In genomic region chr10:8878381-8878780, GRCm38 (mm10) we compare ENCODE assay signal across 16 mouse cellular contexts. TPM values are rescaled to one million over a fixed set of nuclear protein-coding genes. Genes with fewer than 3 reads are reported as not detected.
A peak's percentile ranks its signal among the peaks of the same experiment; 100 is the strongest.
DNase-seq lines count a peak whose midpoint lies in the region; ATAC-seq lines count a peak whose summit lies in the region.
"Had no signal": no experiment of that assay in that cellular context is flagged by ENCODE, and none has a peak within 500 bp of the region (broad histone marks: within the 10 kb centered on the region; RNA-seq: fewer than 3 reads in every experiment).

No protein-coding gene starts in this region.

- H3K27ac ChIP-seq in heart, embryonic 10.5 days: peak overlapping the region; percentile 42; the same call in 1 of the 2 replicates
- no peak overlapping the region for H3K27ac ChIP-seq in lung, embryonic 15.5 days
- no peak overlapping the region for H3K27ac ChIP-seq in intestine, embryonic 15.5 days
- H3K27ac ChIP-seq: embryonic facial prominence, embryonic 13.5 days; heart, adult 2 months; kidney, postnatal 0 days; midbrain, embryonic 15.5 days had no signal

- H3K9ac ChIP-seq in lung, embryonic 15.5 days: no peak overlapping the region
- no peak overlapping the region for H3K9ac ChIP-seq in intestine, embryonic 15.5 days
- H3K9ac ChIP-seq: embryonic facial prominence, embryonic 13.5 days; midbrain, embryonic 15.5 days had no signal

- H3K4me2 ChIP-seq in lung, embryonic 15.5 days: peak overlapping the region; percentile 33; the same call in 1 of the 2 replicates
- H3K4me2 ChIP-seq in intestine, embryonic 15.5 days (replicated peaks): peak overlapping the region; percentile 34; the same call in 1 of the 2 replicates
- H3K4me2 ChIP-seq: embryonic facial prominence, embryonic 13.5 days; midbrain, embryonic 15.5 days had no signal

- no peak for ATAC-seq in lung, embryonic 15.5 days (ENCODE audit: borderline replicate concordance, extremely low read depth, low FRiP score, low TSS enrichment)
- ATAC-seq in intestine, embryonic 15.5 days: peak; percentile 21; the same call in 1 of the 2 replicates
- ATAC-seq in megakaryocyte progenitor cell, adult 5-6 weeks (replicated peaks; ENCODE audit: poor library complexity): peak; percentile 30; the same call in 1 of the 2 replicates
- ATAC-seq: hindbrain, embryonic 16.5 days; midbrain, embryonic 15.5 days had no signal

- 0 out of 2 replicates have a peak, but pooled peaks cover 3% of the 10 kb centered on the region for H3K36me3 ChIP-seq in heart, embryonic 10.5 days
- H3K36me3 ChIP-seq in lung, embryonic 15.5 days: no peaks in the 10 kb centered on the region
- H3K36me3 ChIP-seq in intestine, embryonic 15.5 days: no peaks in the 10 kb centered on the region
- H3K36me3 ChIP-seq: embryonic facial prominence, embryonic 13.5 days; midbrain, embryonic 15.5 days had no signal

- H3K4me3 ChIP-seq in heart, embryonic 10.5 days: peak overlapping the region; percentile 38
- H3K4me3 ChIP-seq in lung, embryonic 15.5 days: peak overlapping the region; percentile 16; the same call in 1 of the 2 replicates
- H3K4me3 ChIP-seq in intestine, embryonic 15.5 days (replicated peaks): no peak overlapping the region
- H3K4me3 ChIP-seq: embryonic facial prominence, embryonic 13.5 days; heart, adult 2 months; midbrain, embryonic 15.5 days had no signal

- H3K27me3 ChIP-seq in heart, embryonic 10.5 days (ENCODE audit: insufficient read depth, poor library complexity, severe bottlenecking): no peaks in the 10 kb centered on the region
- H3K27me3 ChIP-seq in lung, embryonic 15.5 days: no peaks in the 10 kb centered on the region
- no peaks in the 10 kb centered on the region for H3K27me3 ChIP-seq in intestine, embryonic 15.5 days (replicated peaks)
- H3K27me3 ChIP-seq: embryonic facial prominence, embryonic 13.5 days; midbrain, embryonic 15.5 days had no signal

- no peak for DNase-seq in heart, embryonic 10.5 days (ENCODE audit: low spot score)
- no peak for DNase-seq in heart, adult 18-20 months
- no peak for DNase-seq in lung, postnatal 25 days (ENCODE audit: low spot score)
- no peak for DNase-seq in ovary, postnatal 36 days (ENCODE audit: low spot score)
- no peak for DNase-seq in kidney, adult 11 months
- DNase-seq: adrenal gland, postnatal 25 days; cerebellum, postnatal 25 days; heart, adult 2 months; layer of hippocampus, adult 9-11 months had no signal

- no peaks in the 10 kb centered on the region for H3K9me3 ChIP-seq in heart, embryonic 10.5 days
- 0 out of 2 replicates have a peak, but pooled peaks cover 3% of the 10 kb centered on the region for H3K9me3 ChIP-seq in lung, embryonic 15.5 days
- H3K9me3 ChIP-seq in intestine, embryonic 15.5 days: no peaks in the 10 kb centered on the region
- H3K9me3 ChIP-seq: embryonic facial prominence, embryonic 13.5 days; midbrain, embryonic 15.5 days had no signal

- peaks cover 30% of the 10 kb centered on the region for H3K4me1 ChIP-seq in heart, embryonic 10.5 days
- peaks cover 29% of the 10 kb centered on the region for H3K4me1 ChIP-seq in lung, embryonic 15.5 days
- 0 out of 2 replicates have a peak, but pooled peaks cover 8% of the 10 kb centered on the region for H3K4me1 ChIP-seq in intestine, embryonic 15.5 days (replicated peaks)
- H3K4me1 ChIP-seq: midbrain, embryonic 15.5 days had no signal

- WGBS in heart, embryonic 10.5 days: 62% methylated on average over 13 of the region's 13 CpGs
- 58% methylated on average over 13 of the region's 13 CpGs for WGBS in lung, embryonic 15.5 days
- 71% methylated on average over 13 of the region's 13 CpGs for WGBS in intestine, embryonic 15.5 days

RNA-seq across cellular contexts. Expression of gene Sash1, which starts 7.5 kb away (rescaled TPM):
- polyA plus RNA-seq in heart, embryonic 10.5 days (2016; fragmentation: Nextera tagmentation; extraction: Ambion mirVana): 2.5 and 2.7 TPM in 2 replicates
- 10 to 100 TPM; 29.7 to 31.8 TPM for total RNA-seq in heart, adult 18-20 months (2021)
- polyA plus RNA-seq in lung, embryonic 15.5 days (2015; fragmentation: Nextera tagmentation; extraction: Ambion mirVana): 4.8 and 6.1 TPM in 2 replicates
- polyA plus RNA-seq in intestine, embryonic 15.5 days (2015; fragmentation: Nextera tagmentation; extraction: Ambion mirVana): 5.7 TPM in 2 replicates
- 3.2 and 4.2 TPM in 2 replicates for total RNA-seq in megakaryocyte progenitor cell, adult 5-6 weeks (2015)
- 2.7 and 2.8 TPM in 2 replicates for total RNA-seq in megakaryocyte progenitor cell, adult 5-6 weeks (2017)
